Comparison of ENCODE assay signal across 26 mouse cellular contexts in genomic region chr11:97402746-97403145, GRCm38 (mm10). TPM values are rescaled to one million over a fixed set of nuclear protein-coding genes. Genes with fewer than 3 reads are reported as not detected.
DNase-seq lines count a peak whose midpoint lies in the region; ATAC-seq lines count a peak whose summit lies in the region.
"Had no signal": no experiment of that assay in that cellular context is flagged by ENCODE, and none has a peak within 500 bp of the region (broad histone marks: within the 10 kb centered on the region; RNA-seq: fewer than 3 reads in every experiment).

No protein-coding gene starts in this region.

- peaks cover 62% of the 10 kb centered on the region for H3K4me1 ChIP-seq in forebrain, embryonic 10.5 days
- peaks cover 52% of the 10 kb centered on the region for H3K4me1 ChIP-seq in forebrain, embryonic 12.5 days
- H3K4me1 ChIP-seq in hindbrain, embryonic 10.5 days (replicated peaks): peaks cover 60% of the 10 kb centered on the region
- H3K4me1 ChIP-seq in hindbrain, embryonic 14.5 days (replicated peaks; ENCODE audit: control insufficient read depth, insufficient read depth, low read length): peaks cover 45% of the 10 kb centered on the region
- H3K4me1 ChIP-seq in midbrain, embryonic 10.5 days: peaks cover 61% of the 10 kb centered on the region
- peaks cover 48% of the 10 kb centered on the region for H3K4me1 ChIP-seq in midbrain, embryonic 15.5 days
- peaks cover 55% of the 10 kb centered on the region for H3K4me1 ChIP-seq in limb, embryonic 10.5 days

- no peak for ATAC-seq in forebrain, embryonic 12.5 days (ENCODE audit: low FRiP score)
- no peak for ATAC-seq in hindbrain, embryonic 14.5 days (ENCODE audit: low FRiP score)
- ATAC-seq in midbrain, embryonic 15.5 days (replicated peaks): no peak
- no peak for ATAC-seq in inflammation-experienced regulatory T-cells, adult 6 months
- ATAC-seq: forebrain, embryonic 13.5 days; Patski had no signal

- H3K36me3 ChIP-seq in forebrain, embryonic 10.5 days (replicated peaks): peaks cover 4% of the 10 kb centered on the region
- H3K36me3 ChIP-seq in forebrain, embryonic 12.5 days (replicated peaks): peaks cover 3% of the 10 kb centered on the region
- no peaks in the 10 kb centered on the region for H3K36me3 ChIP-seq in hindbrain, embryonic 10.5 days
- 0 out of 2 replicates have a peak, but pooled peaks cover 3% of the 10 kb centered on the region for H3K36me3 ChIP-seq in hindbrain, embryonic 14.5 days (replicated peaks; ENCODE audit: control insufficient read depth, insufficient read depth)
- no peaks in the 10 kb centered on the region for H3K36me3 ChIP-seq in midbrain, embryonic 10.5 days
- H3K36me3 ChIP-seq in midbrain, embryonic 15.5 days (replicated peaks): no peaks in the 10 kb centered on the region
- peaks cover 7% of the 10 kb centered on the region; the same call in 1 of the 2 replicates for H3K36me3 ChIP-seq in limb, embryonic 10.5 days
- H3K36me3 ChIP-seq: kidney, embryonic 15.5 days; neural tube, embryonic 15.5 days had no signal

- H3K9ac ChIP-seq in forebrain, embryonic 12.5 days: no peak overlapping the region
- no peak overlapping the region for H3K9ac ChIP-seq in hindbrain, embryonic 14.5 days
- H3K9ac ChIP-seq in midbrain, embryonic 15.5 days: no peak overlapping the region
- H3K9ac ChIP-seq: forebrain, embryonic 13.5 days; heart, embryonic 12.5 days; kidney, embryonic 15.5 days; liver, embryonic 14.5 days; lung, embryonic 14.5 days; neural tube, embryonic 15.5 days had no signal

- no peak for DNase-seq in forebrain, embryonic 10.5 days (ENCODE audit: extremely low spot score, low spot score)
- DNase-seq in hindbrain, embryonic 10.5 days (ENCODE audit: low spot score): no peak
- no peak for DNase-seq in hindbrain, embryonic 14.5 days (ENCODE audit: low spot score)
- no peak for DNase-seq in midbrain, embryonic 10.5 days (ENCODE audit: low spot score)
- no peak for DNase-seq in limb, embryonic 10.5 days (ENCODE audit: low spot score)
- DNase-seq: adrenal gland, postnatal 10 days; cerebellum, postnatal 14 days; gastrocnemius, postnatal 10 days; kidney, adult 18-20 months; kidney, postnatal 25 days; liver; lung, embryonic 14.5 days; lung, postnatal 14 days; right cerebral cortex, postnatal 4 days; thymus, postnatal 4 days had no signal

- peak overlapping the region; percentile 40 for H3K27ac ChIP-seq in forebrain, embryonic 10.5 days
- no peak overlapping the region for H3K27ac ChIP-seq in forebrain, embryonic 12.5 days
- H3K27ac ChIP-seq in hindbrain, embryonic 10.5 days: peak overlapping the region; percentile 83
- no peak overlapping the region for H3K27ac ChIP-seq in hindbrain, embryonic 14.5 days
- H3K27ac ChIP-seq in midbrain, embryonic 10.5 days (replicated peaks): peak overlapping the region; percentile 9; the same call in 1 of the 2 replicates
- H3K27ac ChIP-seq in midbrain, embryonic 15.5 days: no peak overlapping the region
- 0 out of 2 replicates have a peak overlapping the region, but pooled peaks have one; percentile 10 for H3K27ac ChIP-seq in limb, embryonic 10.5 days
- H3K27ac ChIP-seq: kidney, embryonic 15.5 days; liver, embryonic 14.5 days had no signal

- H3K9me3 ChIP-seq in forebrain, embryonic 10.5 days: no peaks in the 10 kb centered on the region
- H3K9me3 ChIP-seq in forebrain, embryonic 12.5 days: no peaks in the 10 kb centered on the region
- H3K9me3 ChIP-seq in hindbrain, embryonic 10.5 days: no peaks in the 10 kb centered on the region
- H3K9me3 ChIP-seq in hindbrain, embryonic 14.5 days (ENCODE audit: control insufficient read depth, low read length): no peaks in the 10 kb centered on the region
- no peaks in the 10 kb centered on the region for H3K9me3 ChIP-seq in midbrain, embryonic 10.5 days (replicated peaks)
- no peaks in the 10 kb centered on the region for H3K9me3 ChIP-seq in midbrain, embryonic 15.5 days
- H3K9me3 ChIP-seq in limb, embryonic 10.5 days (replicated peaks): no peaks in the 10 kb centered on the region
- H3K9me3 ChIP-seq: forebrain, embryonic 13.5 days; heart, embryonic 12.5 days; kidney, embryonic 15.5 days; neural tube, embryonic 15.5 days had no signal

- H3K27me3 ChIP-seq in forebrain, embryonic 10.5 days (ENCODE audit: poor library complexity, severe bottlenecking): peaks cover 71% of the 10 kb centered on the region
- peaks cover 46% of the 10 kb centered on the region for H3K27me3 ChIP-seq in forebrain, embryonic 12.5 days
- H3K27me3 ChIP-seq in hindbrain, embryonic 10.5 days (ENCODE audit: insufficient read depth, poor library complexity, severe bottlenecking): peaks cover 62% of the 10 kb centered on the region
- no peaks in the 10 kb centered on the region for H3K27me3 ChIP-seq in hindbrain, embryonic 14.5 days (ENCODE audit: control insufficient read depth, insufficient read depth, low read length)
- H3K27me3 ChIP-seq in midbrain, embryonic 10.5 days (ENCODE audit: low read depth, poor library complexity, severe bottlenecking): peaks cover 71% of the 10 kb centered on the region
- H3K27me3 ChIP-seq in midbrain, embryonic 15.5 days (replicated peaks): no peaks in the 10 kb centered on the region
- H3K27me3 ChIP-seq in limb, embryonic 10.5 days (ENCODE audit: low read depth, poor library complexity, severe bottlenecking): peaks cover 72% of the 10 kb centered on the region
- H3K27me3 ChIP-seq: Patski had no signal

- 8% methylated on average over 2 of the region's 2 CpGs for WGBS in forebrain, embryonic 10.5 days
- WGBS in forebrain, embryonic 12.5 days: 11% methylated on average over 2 of the region's 2 CpGs
- WGBS in hindbrain, embryonic 10.5 days: 1% methylated on average over 2 of the region's 2 CpGs
- 3% methylated on average over 2 of the region's 2 CpGs for WGBS in hindbrain, embryonic 14.5 days
- 8% methylated on average over 2 of the region's 2 CpGs for WGBS in midbrain, embryonic 10.5 days
- WGBS in midbrain, embryonic 15.5 days: 6% methylated on average over 2 of the region's 2 CpGs
- WGBS in limb, embryonic 10.5 days: 33% methylated on average over 2 of the region's 2 CpGs

- no peak overlapping the region for H3K4me2 ChIP-seq in forebrain, embryonic 12.5 days
- no peak overlapping the region for H3K4me2 ChIP-seq in hindbrain, embryonic 14.5 days (replicated peaks)
- no peak overlapping the region for H3K4me2 ChIP-seq in midbrain, embryonic 15.5 days
- H3K4me2 ChIP-seq: forebrain, embryonic 13.5 days; heart, embryonic 12.5 days; lung, embryonic 14.5 days; neural tube, embryonic 15.5 days had no signal

- peak overlapping the region; percentile 8; the same call in 1 of the 2 replicates for H3K4me3 ChIP-seq in forebrain, embryonic 10.5 days
- no peak overlapping the region for H3K4me3 ChIP-seq in forebrain, embryonic 12.5 days (replicated peaks)
- no peak overlapping the region for H3K4me3 ChIP-seq in hindbrain, embryonic 10.5 days
- no peak overlapping the region for H3K4me3 ChIP-seq in hindbrain, embryonic 14.5 days (replicated peaks; ENCODE audit: low read length)
- no peak overlapping the region for H3K4me3 ChIP-seq in midbrain, embryonic 10.5 days
- H3K4me3 ChIP-seq in midbrain, embryonic 15.5 days: no peak overlapping the region
- no peak overlapping the region for H3K4me3 ChIP-seq in limb, embryonic 10.5 days
- H3K4me3 ChIP-seq: erythroblast, embryonic 14.5 days; forebrain, embryonic 13.5 days; heart, embryonic 12.5 days; kidney, embryonic 15.5 days; neural tube, embryonic 15.5 days had no signal

RNA-seq across cellular contexts. Expression of gene Arhgap23, which starts 12.6 kb away (rescaled TPM):
- polyA plus RNA-seq in forebrain, embryonic 10.5 days (2016; fragmentation: Nextera tagmentation; extraction: Ambion mirVana): 1.6 and 2.2 TPM in 2 replicates
- polyA plus RNA-seq in forebrain, embryonic 12.5 days (2016; fragmentation: Nextera tagmentation; extraction: Ambion mirVana): 4.2 and 5.1 TPM in 2 replicates
- 2.7 and 4.0 TPM in 2 replicates for polyA plus RNA-seq in hindbrain, embryonic 10.5 days (2016; fragmentation: Nextera tagmentation; extraction: Ambion mirVana)
- polyA plus RNA-seq in hindbrain, embryonic 14.5 days (2014; fragmentation: Nextera tagmentation; extraction: Ambion mirVana): 8.5 and 10.0 TPM in 2 replicates
- 1.9 and 2.3 TPM in 2 replicates for polyA plus RNA-seq in midbrain, embryonic 10.5 days (2016; fragmentation: Nextera tagmentation; extraction: Ambion mirVana)
- polyA plus RNA-seq in midbrain, embryonic 15.5 days (2015; fragmentation: Nextera tagmentation; extraction: Ambion mirVana): 10.9 and 11.0 TPM in 2 replicates
- polyA plus RNA-seq in limb, embryonic 10.5 days (2016; fragmentation: Nextera tagmentation; extraction: Ambion mirVana): 3.5 and 3.9 TPM in 2 replicates
- polyA plus RNA-seq in inflammation-experienced regulatory T-cells, adult 6 months (2017; shearing (Covaris generic)): not detected

RNA-seq across cellular contexts. Expression of gene Socs7, which starts 40.4 kb away (rescaled TPM):
- 3.8 and 4.2 TPM in 2 replicates for polyA plus RNA-seq in forebrain, embryonic 10.5 days (2016; fragmentation: Nextera tagmentation; extraction: Ambion mirVana)
- polyA plus RNA-seq in forebrain, embryonic 12.5 days (2016; fragmentation: Nextera tagmentation; extraction: Ambion mirVana): 7.9 and 8.0 TPM in 2 replicates
- 3.9 and 4.6 TPM in 2 replicates for polyA plus RNA-seq in hindbrain, embryonic 10.5 days (2016; fragmentation: Nextera tagmentation; extraction: Ambion mirVana)
- polyA plus RNA-seq in hindbrain, embryonic 14.5 days (2014; fragmentation: Nextera tagmentation; extraction: Ambion mirVana): 6.4 and 6.7 TPM in 2 replicates
- 3.6 and 4.6 TPM in 2 replicates for polyA plus RNA-seq in midbrain, embryonic 10.5 days (2016; fragmentation: Nextera tagmentation; extraction: Ambion mirVana)
- polyA plus RNA-seq in midbrain, embryonic 15.5 days (2015; fragmentation: Nextera tagmentation; extraction: Ambion mirVana): 10.6 and 10.8 TPM in 2 replicates
- 3.5 and 4.4 TPM in 2 replicates for polyA plus RNA-seq in limb, embryonic 10.5 days (2016; fragmentation: Nextera tagmentation; extraction: Ambion mirVana)
- 1 to 10 TPM; 5.9 to 8.5 (median 7.9) TPM for polyA plus RNA-seq in inflammation-experienced regulatory T-cells, adult 6 months (2017; shearing (Covaris generic))

RNA-seq across cellular contexts. Expression of gene Gpr179, which starts 50.9 kb away (rescaled TPM):
- 0.01 and 0.04 TPM in 2 replicates for polyA plus RNA-seq in forebrain, embryonic 10.5 days (2016; fragmentation: Nextera tagmentation; extraction: Ambion mirVana)
- polyA plus RNA-seq in forebrain, embryonic 12.5 days (2016; fragmentation: Nextera tagmentation; extraction: Ambion mirVana): 0.11 and 0.22 TPM in 2 replicates
- 0.07 and 0.09 TPM in 2 replicates for polyA plus RNA-seq in hindbrain, embryonic 10.5 days (2016; fragmentation: Nextera tagmentation; extraction: Ambion mirVana)
- polyA plus RNA-seq in hindbrain, embryonic 14.5 days (2014; fragmentation: Nextera tagmentation; extraction: Ambion mirVana): 0.23 and 0.50 TPM in 2 replicates
- polyA plus RNA-seq in midbrain, embryonic 10.5 days (2016; fragmentation: Nextera tagmentation; extraction: Ambion mirVana): 0.05 and 0.09 TPM in 2 replicates
- 0.70 and 0.98 TPM in 2 replicates for polyA plus RNA-seq in midbrain, embryonic 15.5 days (2015; fragmentation: Nextera tagmentation; extraction: Ambion mirVana)
- polyA plus RNA-seq in limb, embryonic 10.5 days (2016; fragmentation: Nextera tagmentation; extraction: Ambion mirVana): 0.10 and 0.11 TPM in 2 replicates
- polyA plus RNA-seq in inflammation-experienced regulatory T-cells, adult 6 months (2017; shearing (Covaris generic)): under 1 TPM; 0.18 to 0.37 (median 0.27) TPM
- polyA plus RNA-seq: erythroblast, embryonic 14.5 days; heart, postnatal 0 days had no signal

Comparison
In these comparisons a context has a peak if more than half of its experiments do, and no peak if none do; other contexts are left out.
1. H3K27ac ChIP-seq: peak in forebrain, embryonic 10.5 days (single experiment), hindbrain, embryonic 10.5 days (single experiment), midbrain, embryonic 10.5 days (single experiment) and limb, embryonic 10.5 days (single experiment); none in forebrain, embryonic 12.5 days (single experiment), hindbrain, embryonic 14.5 days (single experiment) and midbrain, embryonic 15.5 days (single experiment).